Comparison of ENCODE assay signal across 11 mouse cellular contexts in genomic region chr2:26526443-26527257, GRCm38 (mm10). TPM values are rescaled to one million over a fixed set of nuclear protein-coding genes. Genes with fewer than 3 reads are reported as not detected.
A peak's percentile ranks its signal among the peaks of the same experiment; 100 is the strongest.
DNase-seq lines count a peak whose midpoint lies in the region; ATAC-seq and TF ChIP-seq lines count a peak whose summit lies in the region.
"Had no signal": no experiment of that assay in that cellular context is flagged by ENCODE, and none has a peak within 500 bp of the region (broad histone marks: within the 10 kb centered on the region; RNA-seq: fewer than 3 reads in every experiment).

No protein-coding gene starts in this region.

- no peak overlapping the region for H3K4me2 ChIP-seq in intestine, embryonic 16.5 days (ENCODE audit: low read depth, low read length)
- no peak overlapping the region for H3K4me2 ChIP-seq in neural tube, embryonic 13.5 days

- no peak for TF ChIP-seq CTCF in layer of hippocampus, adult 2 months (conservative IDR thresholded peaks at IDR 0.05)

- no peak for DNase-seq in layer of hippocampus, adult 2 months (ENCODE audit: low spot score in 2 of 2)
- no peak for DNase-seq in layer of hippocampus, postnatal 10 days (ENCODE audit: low spot score in 2 of 2)
- peak; percentile 50 to 63 for DNase-seq in heart, adult 9 months (ENCODE audit: low spot score in 2 of 2)
- DNase-seq in c-Kit-positive CD71-positive TER-119-positive erythroid progenitor cells, embryonic 14.5 days (ENCODE audit: low spot score): no peak
- no peak for DNase-seq in adrenal gland, postnatal 14 days
- DNase-seq in ovary, adult 18-20 months (ENCODE audit: low spot score): no peak
- DNase-seq: adrenal gland, adult 8-10 months had no signal

- no peak overlapping the region for H3K4me3 ChIP-seq in layer of hippocampus, adult 2 months
- H3K4me3 ChIP-seq in intestine, embryonic 16.5 days (ENCODE audit: low read length): no peak overlapping the region
- no peak overlapping the region for H3K4me3 ChIP-seq in neural tube, embryonic 13.5 days

- H3K36me3 ChIP-seq in intestine, embryonic 16.5 days (ENCODE audit: control insufficient read depth, insufficient read depth, low read length): no peaks in the 10 kb centered on the region
- no peaks in the 10 kb centered on the region for H3K36me3 ChIP-seq in neural tube, embryonic 13.5 days

- ATAC-seq in intestine, embryonic 16.5 days: peak; percentile 50
- ATAC-seq in neural tube, embryonic 13.5 days (ENCODE audit: low read depth): peak; percentile 36; the same call in 1 of the 2 replicates

- H3K9ac ChIP-seq in intestine, embryonic 16.5 days (ENCODE audit: low read depth, low read length): no peak overlapping the region
- H3K9ac ChIP-seq in neural tube, embryonic 13.5 days: no peak overlapping the region

- peak overlapping the region; percentile 65 for H3K27ac ChIP-seq in layer of hippocampus, adult 2 months
- H3K27ac ChIP-seq in intestine, embryonic 16.5 days (ENCODE audit: low read length): peak overlapping the region; percentile 79
- peak overlapping the region; percentile 72 for H3K27ac ChIP-seq in neural tube, embryonic 13.5 days (replicated peaks)
- H3K27ac ChIP-seq: macrophage had no signal

- WGBS in intestine, embryonic 16.5 days: 39% methylated on average over 11 of the region's 11 CpGs
- WGBS in neural tube, embryonic 13.5 days: 40% methylated on average over 11 of the region's 11 CpGs

- peaks cover 20% of the 10 kb centered on the region for H3K4me1 ChIP-seq in intestine, embryonic 16.5 days (ENCODE audit: control insufficient read depth, insufficient read depth, low read length)
- peaks cover 33% of the 10 kb centered on the region for H3K4me1 ChIP-seq in neural tube, embryonic 13.5 days (replicated peaks)

- H3K27me3 ChIP-seq in intestine, embryonic 16.5 days (replicated peaks; ENCODE audit: control insufficient read depth, insufficient read depth, low read length): no peaks in the 10 kb centered on the region
- H3K27me3 ChIP-seq in neural tube, embryonic 13.5 days: no peaks in the 10 kb centered on the region

- H3K9me3 ChIP-seq in intestine, embryonic 16.5 days (ENCODE audit: control insufficient read depth, low read length): no peaks in the 10 kb centered on the region
- no peaks in the 10 kb centered on the region for H3K9me3 ChIP-seq in neural tube, embryonic 13.5 days

RNA-seq across cellular contexts. Expression of gene Notch1, which starts 10.2 kb away (rescaled TPM):
- total RNA-seq in layer of hippocampus, adult 2 months (2021): 10 to 100 TPM; 32.7 to 35.7 TPM
- total RNA-seq in layer of hippocampus, postnatal 10 days (2021): 10 to 100 TPM; 43.9 to 46.7 TPM
- polyA plus RNA-seq in intestine, embryonic 16.5 days (2015; fragmentation: Nextera tagmentation; extraction: Ambion mirVana): 7.4 and 8.4 TPM in 2 replicates
- polyA plus RNA-seq in neural tube, embryonic 13.5 days (2015; fragmentation: Nextera tagmentation; extraction: Ambion mirVana): 19.3 and 20.5 TPM in 2 replicates
- total RNA-seq in adrenal gland, postnatal 14 days (2021): 27.5 and 35.7 TPM in 2 replicates

RNA-seq across cellular contexts. Expression of gene Egfl7, which starts 53.2 kb away (rescaled TPM):
- 10 to 100 TPM; 72.2 to 74.3 TPM for total RNA-seq in layer of hippocampus, adult 2 months (2021)
- total RNA-seq in layer of hippocampus, postnatal 10 days (2021): 100 to 1,000 TPM in 1 of 2 experiments, 10 to 100 TPM in 1; 82.2 to 102 TPM
- 110 and 118 TPM in 2 replicates for polyA plus RNA-seq in intestine, embryonic 16.5 days (2015; fragmentation: Nextera tagmentation; extraction: Ambion mirVana)
- polyA plus RNA-seq in neural tube, embryonic 13.5 days (2015; fragmentation: Nextera tagmentation; extraction: Ambion mirVana): 78.3 and 82.0 TPM in 2 replicates
- 217 and 247 TPM in 2 replicates for total RNA-seq in adrenal gland, postnatal 14 days (2021)

RNA-seq across cellular contexts. Expression of gene Gm20532, which starts 59.8 kb away (rescaled TPM):
- not detected for total RNA-seq in layer of hippocampus, adult 2 months (2021)
- total RNA-seq in layer of hippocampus, postnatal 10 days (2021): not detected
- not detected in 2 replicates for polyA plus RNA-seq in intestine, embryonic 16.5 days (2015; fragmentation: Nextera tagmentation; extraction: Ambion mirVana)
- not detected in 2 replicates for polyA plus RNA-seq in neural tube, embryonic 13.5 days (2015; fragmentation: Nextera tagmentation; extraction: Ambion mirVana)
- total RNA-seq in adrenal gland, postnatal 14 days (2021): not detected in 2 replicates
- total RNA-seq: adrenal gland, adult 8-10 months; heart, adult 18-20 months had no signal

Comparison
In these comparisons a context has a peak if more than half of its experiments do, and no peak if none do; other contexts are left out.
1. DNase-seq: peak in heart, adult 9 months (2 of 2); none in layer of hippocampus, adult 2 months (0 of 2), layer of hippocampus, postnatal 10 days (0 of 2), c-Kit-positive CD71-positive TER-119-positive erythroid progenitor cells, embryonic 14.5 days (single experiment), adrenal gland, postnatal 14 days (single experiment) and ovary, adult 18-20 months (single experiment).
2. Peak in every context shown above with its lines, with median percentiles within 50 percentile points of each other: H3K27ac ChIP-seq.